Mouse (Mus musculus): ENCODE measurements at regions not wholly inside any gene's neighbourhood (a gene's known extent, or its start where the extent isn't known, plus 50 kb on each side); places are given as distances from the start of the nearest gene placed in this dataset.

GRCm38 (mm10) chr1:57470356-57470755 is 63.5 kb upstream of the Tyw5 start:
- Histone ChIP-seq H3K9ac (replicated peaks) (no peak overlapping the region), H3K27ac (ENCODE audit: low read depth) (no peak overlapping the region), H3K4me1 (ENCODE audit: insufficient read depth) (no peaks in the 10 kb centered on the region), H3K4me3 (ENCODE audit: low read depth, low read length) (no peak overlapping the region), H3K27me3 (ENCODE audit: insufficient read depth, low read length) (no peaks in the 10 kb centered on the region), H3K4me2 (ENCODE audit: low read depth, low read length) (no peak overlapping the region), H3K36me3 (replicated peaks; ENCODE audit: insufficient read depth, low read length) (no peaks in the 10 kb centered on the region), H3K9me3 (ENCODE audit: low read length) (no peaks in the 10 kb centered on the region)
- DNase-seq (no peak), ATAC-seq (no peak)
- no peak for TF ChIP-seq EP300 (IDR thresholded peaks at IDR 0.05; ENCODE audit: low read depth)
- TF ChIP-seq CTCF (IDR thresholded peaks at IDR 0.05; ENCODE audit: low read depth), result no peak
- 86% methylated on average over 1 of the region's 1 CpGs for WGBS (ENCODE audit: insufficient replicate concordance)

- H3K27ac ChIP-seq (ENCODE audit: low read depth), result no peak overlapping the region
- H3K9ac ChIP-seq (replicated peaks), result no peak overlapping the region
- H3K4me1 ChIP-seq (ENCODE audit: insufficient read depth), result no peaks in the 10 kb centered on the region
- no peaks in the 10 kb centered on the region for H3K36me3 ChIP-seq (replicated peaks; ENCODE audit: insufficient read depth, low read length)
- H3K4me2 ChIP-seq (ENCODE audit: low read depth, low read length), result no peak overlapping the region
- H3K4me3 ChIP-seq (ENCODE audit: low read depth, low read length), result no peak overlapping the region
- H3K27me3 ChIP-seq (ENCODE audit: insufficient read depth, low read length), result no peaks in the 10 kb centered on the region
- DNase-seq, result no peak
- H3K9me3 ChIP-seq (ENCODE audit: low read length), result no peaks in the 10 kb centered on the region
- no peak for ATAC-seq
- 22% methylated on average over 1 of the region's 1 CpGs for WGBS (ENCODE audit: insufficient replicate concordance)
- TF ChIP-seq CTCF (IDR thresholded peaks at IDR 0.05; ENCODE audit: low read depth) (no peak), EP300 (IDR thresholded peaks at IDR 0.05; ENCODE audit: low read depth) (no peak)
These were observed 65.3 kb upstream of the Tyw5 start for GRCm38 (mm10) chr1:57472235-57472634.

- H3K27ac ChIP-seq (ENCODE audit: low read depth), result no peak overlapping the region
- ATAC-seq (no peak), DNase-seq (no peak)
- no peaks in the 10 kb centered on the region for H3K9me3 ChIP-seq (ENCODE audit: low read length)
- no peaks in the 10 kb centered on the region for H3K36me3 ChIP-seq (replicated peaks; ENCODE audit: insufficient read depth, low read length)
- H3K4me1 ChIP-seq (ENCODE audit: insufficient read depth), result no peaks in the 10 kb centered on the region
- H3K4me3 ChIP-seq (ENCODE audit: low read depth, low read length), result no peak overlapping the region
- H3K9ac ChIP-seq (replicated peaks), result no peak overlapping the region
- no peak for TF ChIP-seq EP300 (IDR thresholded peaks at IDR 0.05; ENCODE audit: low read depth)
- TF ChIP-seq CTCF (IDR thresholded peaks at IDR 0.05; ENCODE audit: low read depth), result no peak
- no peaks in the 10 kb centered on the region for H3K27me3 ChIP-seq (ENCODE audit: insufficient read depth, low read length)
- no peak overlapping the region for H3K4me2 ChIP-seq (ENCODE audit: low read depth, low read length)
- 64% methylated on average over 1 of the region's 1 CpGs for WGBS (ENCODE audit: insufficient replicate concordance)
These were observed 70.8 kb upstream of the Tyw5 start for GRCm38 (mm10) chr1:57477725-57478124.

GRCm38 (mm10) chr1:57478151-57478550 is 71.2 kb upstream of the Tyw5 start:
- Histone ChIP-seq H3K4me2 (ENCODE audit: low read depth, low read length) (no peak overlapping the region), H3K9ac (replicated peaks) (no peak overlapping the region), H3K27me3 (ENCODE audit: insufficient read depth, low read length) (no peaks in the 10 kb centered on the region), H3K4me3 (ENCODE audit: low read depth, low read length) (no peak overlapping the region), H3K9me3 (ENCODE audit: low read length) (no peaks in the 10 kb centered on the region; the same call in 1 of the 2 replicates), H3K36me3 (replicated peaks; ENCODE audit: insufficient read depth, low read length) (no peaks in the 10 kb centered on the region), H3K4me1 (ENCODE audit: insufficient read depth) (no peaks in the 10 kb centered on the region), H3K27ac (ENCODE audit: low read depth) (no peak overlapping the region)
- TF ChIP-seq CTCF (IDR thresholded peaks at IDR 0.05; ENCODE audit: low read depth) (no peak), EP300 (IDR thresholded peaks at IDR 0.05; ENCODE audit: low read depth) (no peak)
- WGBS (ENCODE audit: insufficient replicate concordance), result 72% methylated on average over 2 of the region's 2 CpGs
- DNase-seq, result no peak
- ATAC-seq, result no peak

GRCm38 (mm10) chr1:57478800-57479199 is 71.9 kb upstream of the Tyw5 start:
- Histone ChIP-seq H3K4me2 (ENCODE audit: low read depth, low read length) (no peak overlapping the region), H3K9me3 (ENCODE audit: low read length) (no peaks in the 10 kb centered on the region; the same call in 1 of the 2 replicates), H3K36me3 (replicated peaks; ENCODE audit: insufficient read depth, low read length) (no peaks in the 10 kb centered on the region), H3K9ac (replicated peaks) (no peak overlapping the region), H3K27me3 (ENCODE audit: insufficient read depth, low read length) (no peaks in the 10 kb centered on the region), H3K27ac (ENCODE audit: low read depth) (no peak overlapping the region), H3K4me1 (ENCODE audit: insufficient read depth) (no peaks in the 10 kb centered on the region), H3K4me3 (ENCODE audit: low read depth, low read length) (no peak overlapping the region)
- no peak for DNase-seq
- 76% methylated on average over 1 of the region's 1 CpGs for WGBS (ENCODE audit: insufficient replicate concordance)
- no peak for TF ChIP-seq EP300 (IDR thresholded peaks at IDR 0.05; ENCODE audit: low read depth)
- TF ChIP-seq CTCF (IDR thresholded peaks at IDR 0.05; ENCODE audit: low read depth), result no peak
- no peak for ATAC-seq

- Histone ChIP-seq H3K4me1 (ENCODE audit: insufficient read depth) (no peaks in the 10 kb centered on the region), H3K4me3 (ENCODE audit: low read depth, low read length) (no peak overlapping the region), H3K36me3 (replicated peaks; ENCODE audit: insufficient read depth, low read length) (no peaks in the 10 kb centered on the region), H3K9ac (replicated peaks) (no peak overlapping the region), H3K27ac (ENCODE audit: low read depth) (no peak overlapping the region), H3K9me3 (ENCODE audit: low read length) (no peaks in the 10 kb centered on the region; the same call in 1 of the 2 replicates), H3K27me3 (ENCODE audit: insufficient read depth, low read length) (no peaks in the 10 kb centered on the region), H3K4me2 (ENCODE audit: low read depth, low read length) (no peak overlapping the region)
- TF ChIP-seq CTCF (IDR thresholded peaks at IDR 0.05; ENCODE audit: low read depth), result no peak
- TF ChIP-seq EP300 (IDR thresholded peaks at IDR 0.05; ENCODE audit: low read depth), result no peak
- ATAC-seq (no peak), DNase-seq (no peak)
- WGBS (ENCODE audit: insufficient replicate concordance), result 71% methylated on average over 4 of the region's 4 CpGs
These were observed 72.7 kb upstream of the Tyw5 start for GRCm38 (mm10) chr1:57479566-57479965.

GRCm38 (mm10) chr1:57489176-57489575 is 82.3 kb upstream of the Tyw5 start:
- TF ChIP-seq CTCF (IDR thresholded peaks at IDR 0.05; ENCODE audit: low read depth) (no peak), EP300 (IDR thresholded peaks at IDR 0.05; ENCODE audit: low read depth) (no peak)
- no peaks in the 10 kb centered on the region for H3K27me3 ChIP-seq (ENCODE audit: insufficient read depth, low read length)
- H3K4me2 ChIP-seq (ENCODE audit: low read depth, low read length), result no peak overlapping the region
- H3K9ac ChIP-seq (replicated peaks), result no peak overlapping the region
- no peaks in the 10 kb centered on the region for H3K9me3 ChIP-seq (ENCODE audit: low read length)
- no peaks in the 10 kb centered on the region for H3K4me1 ChIP-seq (ENCODE audit: insufficient read depth)
- DNase-seq (no peak), ATAC-seq (no peak)
- WGBS (ENCODE audit: insufficient replicate concordance), result 75% methylated on average over 2 of the region's 2 CpGs
- no peaks in the 10 kb centered on the region for H3K36me3 ChIP-seq (replicated peaks; ENCODE audit: insufficient read depth, low read length)
- H3K27ac ChIP-seq (ENCODE audit: low read depth), result no peak overlapping the region
- no peak overlapping the region for H3K4me3 ChIP-seq (ENCODE audit: low read depth, low read length)
